Mouse (Mus musculus): ENCODE data around the gene Syne1.

DNA sequence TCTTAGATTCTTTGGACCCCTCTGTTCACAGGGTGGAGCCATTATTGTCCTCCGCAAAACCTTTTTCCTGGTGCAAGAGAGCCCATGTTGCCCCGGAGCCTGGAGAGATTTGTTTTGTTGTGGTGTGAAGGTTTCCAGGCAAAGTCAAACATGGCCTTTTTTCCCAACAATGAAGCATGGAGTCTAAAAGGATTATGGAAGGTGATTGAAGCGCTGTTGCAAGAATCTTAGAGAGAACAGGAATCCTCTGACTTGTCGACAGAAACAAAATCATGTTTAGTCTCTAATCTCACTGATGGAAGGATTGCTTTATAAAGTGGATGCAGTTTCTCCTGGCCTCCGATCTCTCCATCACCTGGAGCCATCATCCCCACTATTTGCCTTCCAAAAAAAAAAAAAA, at the start of gene Syne1:
- TF ChIP-seq CTCF (IDR thresholded peaks at IDR 0.05; ENCODE audit: low read depth) = no peak
- no peak for TF ChIP-seq EP300 (IDR thresholded peaks at IDR 0.05; ENCODE audit: low read depth)

All from heart, postnatal 0 days (tissue).